Mouse (Mus musculus) urinary bladder, postnatal 36 days (tissue): ENCODE measurements around the gene Wdr45b.
"Not testable (repeated sequence)": the region's sequence is repeated elsewhere in the genome, so short reads cannot be mapped to it uniquely, and the experiment has no call there.

Experiments
- DNase-seq, 2 experiments: peaks; one replicate each; pipeline ENCODE4 v3.0.0; 2022; ENCODE audit warnings: low spot score in 2 of 2, mixed read lengths in 1 of 2

Gene Wdr45b

DNA sequence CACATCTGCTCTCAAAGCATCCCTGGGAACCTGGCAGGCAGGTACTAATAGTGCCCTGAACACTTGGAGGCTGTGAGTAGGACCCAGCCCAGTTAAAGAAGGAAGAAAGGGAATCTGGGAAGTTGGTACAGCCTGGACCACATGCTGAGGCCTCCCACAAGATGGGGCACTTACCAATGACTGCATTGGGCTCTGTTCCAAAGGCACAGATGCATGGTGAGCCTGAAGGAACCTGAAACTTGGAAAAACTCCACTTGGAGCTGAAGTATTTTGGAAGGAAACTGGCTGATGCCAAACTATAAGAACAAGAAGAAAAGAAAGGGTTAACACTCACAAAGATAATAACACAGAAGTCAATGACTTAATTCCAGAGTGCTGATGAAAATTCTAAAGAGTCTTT is 25.6 kb downstream of the Wdr45b start:
- DNase-seq, result no peak

- no peak for DNase-seq
These were observed 26.0 kb downstream of the Wdr45b start for GRCm38 (mm10) chr11:121328206-121328605.

DNA sequence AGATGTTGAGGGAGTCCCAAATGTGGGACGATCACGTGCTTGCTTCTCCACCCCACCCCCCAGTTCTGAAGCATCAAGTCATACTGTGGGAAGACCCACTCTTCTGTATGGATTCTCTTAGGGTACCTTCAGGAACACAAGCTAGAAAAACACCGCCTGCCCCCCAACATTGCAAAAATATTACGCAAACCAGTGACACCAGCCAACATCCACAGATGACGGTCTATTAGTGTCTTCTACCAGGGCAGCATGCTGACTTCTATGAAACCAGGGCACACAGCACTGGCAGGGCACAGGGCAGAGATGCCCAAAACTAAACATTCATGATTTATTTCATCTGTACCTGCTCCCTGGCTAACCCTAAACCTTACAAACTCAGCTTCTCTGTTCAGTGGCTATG is 27.6 kb downstream of the Wdr45b start:
- no peak for DNase-seq

GRCm38 (mm10) chr11:121326034-121326433 is 28.2 kb downstream of the Wdr45b start:
- DNase-seq, result no peak

- not testable (repeated sequence) for DNase-seq
These were observed 46.5 kb downstream of the Wdr45b start for GRCm38 (mm10) chr11:121307712-121308111.

DNA sequence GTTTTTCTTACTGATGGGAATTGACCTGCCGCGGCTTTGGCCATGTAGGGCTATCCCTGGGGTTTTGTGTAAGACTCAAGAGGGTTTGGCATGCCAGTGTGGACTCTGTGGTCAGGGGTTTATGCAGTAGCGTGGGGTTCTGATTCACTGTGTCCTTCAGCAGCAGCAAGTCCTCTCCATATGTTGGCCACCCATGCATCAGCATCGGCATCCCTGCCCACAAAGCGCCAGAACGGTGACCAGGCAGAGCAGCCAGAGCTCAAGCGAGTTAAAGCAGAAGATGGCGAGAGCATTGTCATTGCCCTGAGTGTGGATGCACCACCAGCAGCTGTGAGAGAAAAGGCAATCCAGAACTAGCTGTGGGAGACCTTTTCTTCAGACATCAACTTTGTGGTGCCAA is 47.6 kb downstream of the Wdr45b start:
- DNase-seq, result no peak

- no peak for DNase-seq
These were observed 48.9 kb downstream of the Wdr45b start for GRCm38 (mm10) chr11:121305371-121305770.

GRCm38 (mm10) chr11:121300265-121300664 is 54.0 kb downstream of the Wdr45b start:
- no peak for DNase-seq

DNA sequence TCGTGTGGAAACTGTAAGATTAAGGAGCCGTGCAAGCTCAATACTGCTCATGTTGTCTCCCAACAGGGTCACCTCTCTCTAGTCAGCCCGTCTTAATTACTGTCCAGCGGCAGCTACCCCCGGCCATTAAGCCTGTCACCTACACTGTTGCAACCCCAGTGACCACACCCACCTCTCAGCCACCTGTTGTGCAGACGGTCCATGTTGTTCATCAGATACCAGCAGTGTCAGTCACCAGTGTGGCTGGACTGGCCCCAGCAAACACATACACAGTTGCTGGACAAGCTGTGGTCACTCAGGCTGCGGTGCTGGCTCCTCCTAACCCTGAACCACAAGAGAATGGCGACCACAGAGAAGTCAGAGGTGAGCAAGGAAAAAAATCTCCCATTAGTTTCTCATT is 55.8 kb downstream of the Wdr45b start:
- no peak for DNase-seq

GRCm38 (mm10) chr11:121294771-121295170 is 59.5 kb downstream of the Wdr45b start:
- DNase-seq, result no peak

- DNase-seq, result no peak
These were observed 64.4 kb downstream of the Wdr45b start for GRCm38 (mm10) chr11:121289859-121290258.

- DNase-seq, result no peak
These were observed 71.3 kb downstream of the Wdr45b start for GRCm38 (mm10) chr11:121282911-121283310.

DNA sequence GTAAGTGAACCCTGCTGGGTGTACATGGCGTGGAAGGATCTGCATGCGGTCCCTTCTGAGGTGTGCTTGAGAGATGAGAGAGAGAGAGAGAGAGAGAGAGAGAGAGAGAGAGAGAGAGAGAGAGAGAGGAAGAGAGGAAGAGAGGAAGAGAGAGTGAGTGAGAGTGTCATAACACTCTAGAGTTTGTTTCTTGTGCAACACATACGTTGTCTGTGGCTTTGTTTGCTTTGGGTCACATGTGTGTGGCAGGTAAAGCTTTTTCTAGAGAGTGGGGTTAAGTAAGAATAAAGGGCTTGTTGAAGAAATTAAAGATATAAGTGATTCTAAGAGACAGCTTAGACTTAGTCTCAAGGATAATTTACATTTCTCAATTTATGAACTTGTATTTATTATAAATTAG is 76.2 kb downstream of the Wdr45b start:
- no peak for DNase-seq

GRCm38 (mm10) chr11:121277516-121277915 is 76.7 kb downstream of the Wdr45b start:
- DNase-seq, result no peak
